Mouse (Mus musculus) hindlimb bud, embryonic 11.5 days (tissue): Measurements from ENCODE around the gene Pgap3.
A peak's percentile ranks its signal among the peaks of the same experiment; 100 is the strongest.

ENCODE experiments used
- DNase-seq: peaks from one replicate; pipeline ENCODE4 v3.0.0-alpha.2; 2012; ENCODE audit warnings: low read depth, low spot score; ENCODE audit errors: extremely low spot score

The Pgap3 gene

GRCm38 (mm10) chr11:98357396-98358160 lies 42.7 kb downstream of the Pgap3 start:
- DNase-seq, result no peak

GRCm38 (mm10) chr11:98356625-98357394 lies 43.5 kb downstream of the Pgap3 start:
- no peak for DNase-seq

- peak; percentile 93 for DNase-seq
Observed at GRCm38 (mm10) chr11:98355732-98356299, 44.5 kb downstream of the Pgap3 start.

- DNase-seq, result no peak
Observed at GRCm38 (mm10) chr11:98354445-98354844, 45.8 kb downstream of the Pgap3 start.

GRCm38 (mm10) chr11:98353651-98354211 lies 46.6 kb downstream of the Pgap3 start:
- no peak for DNase-seq

- no peak for DNase-seq
Observed at GRCm38 (mm10) chr11:98352272-98352990, 47.9 kb downstream of the Pgap3 start.

- no peak for DNase-seq
Observed at GRCm38 (mm10) chr11:98349308-98349707, 51.0 kb downstream of the Pgap3 start.

GRCm38 (mm10) chr11:98348083-98348961 lies 52.0 kb downstream of the Pgap3 start, which contains the start of gene Ppp1r1b:
Ppp1r1b (plus strand) TSS chr11:98348404.
- no peak for DNase-seq

GRCm38 (mm10) chr11:98347385-98348082 lies 52.8 kb downstream of the Pgap3 start:
- DNase-seq, result no peak

- no peak for DNase-seq
Observed at GRCm38 (mm10) chr11:98346168-98346567, 54.1 kb downstream of the Pgap3 start.

- DNase-seq, result no peak
Observed at GRCm38 (mm10) chr11:98345253-98345652, 55.0 kb downstream of the Pgap3 start.

GRCm38 (mm10) chr11:98342000-98342945 lies 58.0 kb downstream of the Pgap3 start:
- DNase-seq, result peak; percentile 68

- no peak for DNase-seq
Observed at GRCm38 (mm10) chr11:98341174-98341573, 59.1 kb downstream of the Pgap3 start.

- DNase-seq, result no peak
Observed at GRCm38 (mm10) chr11:98340597-98340996, 59.7 kb downstream of the Pgap3 start.

GRCm38 (mm10) chr11:98339679-98340287 lies 60.5 kb downstream of the Pgap3 start:
- no peak for DNase-seq

- no peak for DNase-seq
Observed at GRCm38 (mm10) chr11:98339071-98339501, 61.2 kb downstream of the Pgap3 start.
